Mouse (Mus musculus) heart, embryonic 11.5 days (tissue): Measurements from ENCODE around the gene Txndc16. TPM values are rescaled to one million over a fixed set of nuclear protein-coding genes. Genes with fewer than 3 reads are reported as not detected.

Experiments
- polyA plus RNA-seq: library from polyadenylated mRNA; unstranded; fragments of >200 nt; fragmentation: Nextera tagmentation; extraction: Ambion mirVana; gene quantifications from 2 replicates; pipeline ENCODE4 v1.2.1, GENCODE M21; 2014

The Txndc16 gene
- polyA plus RNA-seq, 1 experiment from 2014 or later, result 13.2 TPM

Other genes starting within 250 kb of the Txndc16 start
- gene Ptger2, start 232.1 kb downstream of the Txndc16 start, polyA plus RNA-seq, result not detected in 2 replicates
- gene Gpr137c, start 611 bp downstream of the Txndc16 start, polyA plus RNA-seq, result 5.0 and 7.7 TPM in 2 replicates
- gene Ero1l, start 98.4 kb upstream of the Txndc16 start, polyA plus RNA-seq, result 42.3 and 53.0 TPM in 2 replicates
- 142 and 148 TPM in 2 replicates for gene Psmc6, start 109.5 kb upstream of the Txndc16 start, polyA plus RNA-seq
- gene Styx, start 130.8 kb upstream of the Txndc16 start, polyA plus RNA-seq, result 44.3 and 52.1 TPM in 2 replicates
- 36.8 and 38.0 TPM in 2 replicates for gene Gnpnat1, start 184.6 kb upstream of the Txndc16 start, polyA plus RNA-seq